Mouse (Mus musculus) mature B cell (primary cell): Measurements from ENCODE around the gene Olfr1006.
"Not testable (repeated sequence)": the region's sequence is repeated elsewhere in the genome, so short reads cannot be mapped to it uniquely, and the experiment has no call there.

ENCODE experiments used
- in situ Hi-C: fragments of 300-500 bp; cut with MboI; formaldehyde crosslinking; loops from 2 replicates; pipeline ENCODE4 v1.14.3; 2019

Olfr1006 gene

GRCm38 (mm10) chr2:85678667-85679066, at the start of gene Olfr1006:
TSS of gene Olfr1006 (minus strand) at chr2:85678767.
- in situ Hi-C loops = no loop called here

GRCm38 (mm10) chr2:85725793-85726192, 47.2 kb upstream of the Olfr1006 start:
- in situ Hi-C loops = no loop called here

GRCm38 (mm10) chr2:85715119-85715518, 36.6 kb upstream of the Olfr1006 start, which contains the start of gene Olfr1009:
TSS of gene Olfr1009 (plus strand) at chr2:85715419.
- in situ Hi-C loops = no loop called here

GRCm38 (mm10) chr2:85711159-85711558, 32.6 kb upstream of the Olfr1006 start:
- in situ Hi-C loops = no loop called here

GRCm38 (mm10) chr2:85710680-85711079, 32.1 kb upstream of the Olfr1006 start:
- in situ Hi-C loops = not testable (repeated sequence)

GRCm38 (mm10) chr2:85689131-85689530, 10.6 kb upstream of the Olfr1006 start, which contains the start of gene Olfr1008:
TSS of gene Olfr1008 (plus strand) at chr2:85689431.
- in situ Hi-C loops = no loop called here

GRCm38 (mm10) chr2:85664355-85664754, 14.2 kb downstream of the Olfr1006 start, which contains the start of gene Olfr154:
TSS of gene Olfr154 (minus strand) at chr2:85664455.
- in situ Hi-C loops = not testable (repeated sequence)

- in situ Hi-C loops = no loop called here
Measured at GRCm38 (mm10) chr2:85650604-85651003, 28.0 kb downstream of the Olfr1006 start, which contains the start of gene Olfr1002. TSS of gene Olfr1002 (minus strand) at chr2:85650704.
